Mouse (Mus musculus) brown adipose tissue, adult 24 weeks (tissue): ENCODE results near the gene Maml3. TPM values are rescaled to one million over a fixed set of nuclear protein-coding genes. Genes with fewer than 3 reads are reported as not detected.

Source experiments
- H3K27ac ChIP-seq: fragments of 200-500 bp; replicated peaks from 2 replicates; pipeline ENCODE4 v1.5.1; 2012; ENCODE audit warnings: low read depth, mild to moderate bottlenecking, low read length
- H3K4me1 ChIP-seq: fragments of 200-500 bp; 2 replicates; pipeline ENCODE4 v1.6.1; 2012; ENCODE audit warnings: low read length, mixed read lengths; ENCODE audit not compliant: control insufficient read depth, insufficient read depth, insufficient read length
- H3K4me3 ChIP-seq: fragments of 200-500 bp; 2 replicates; pipeline ENCODE4 v1.5.1; 2012; ENCODE audit warnings: low read depth, mild to moderate bottlenecking, low read length, moderate library complexity; ENCODE audit not compliant: insufficient read depth
- polyA plus RNA-seq: library from polyadenylated mRNA; stranded (reverse); fragments of >200 nt; gene quantifications from 2 replicates; pipeline ENCODE4 v1.2.4, GENCODE M21; 2012; ENCODE audit not compliant: missing spikeins, insufficient read depth, insufficient read length

The Maml3 gene
- polyA plus RNA-seq, 1 experiment, result 1.0 TPM

- no peak overlapping the region for H3K4me3 ChIP-seq
- H3K27ac ChIP-seq, result no peak overlapping the region
- no peaks in the 10 kb centered on the region for H3K4me1 ChIP-seq
Measured at GRCm38 (mm10) chr3:51949651-51950050, 155.2 kb downstream of the Maml3 start.

- Histone ChIP-seq H3K4me3 (no peak overlapping the region), H3K4me1 (no peaks in the 10 kb centered on the region; the same call in 1 of the 2 replicates), H3K27ac (no peak overlapping the region)
Measured at GRCm38 (mm10) chr3:51947168-51947567, 157.7 kb downstream of the Maml3 start.

- H3K27ac ChIP-seq, result no peak overlapping the region
Measured at GRCm38 (mm10) chr3:51943642-51944041, 161.2 kb downstream of the Maml3 start.

GRCm38 (mm10) chr3:51941781-51942180 is 163.1 kb downstream of the Maml3 start:
- Histone ChIP-seq H3K4me3 (no peak overlapping the region), H3K27ac (no peak overlapping the region)

More at GRCm38 (mm10) chr3:51943642-51944041, 161.2 kb downstream of the Maml3 start:
- H3K4me3 ChIP-seq, result no peak overlapping the region
- no peaks in the 10 kb centered on the region; the same call in 1 of the 2 replicates for H3K4me1 ChIP-seq

GRCm38 (mm10) chr3:51939864-51940263 is 165.0 kb downstream of the Maml3 start:
- Histone ChIP-seq H3K4me3 (no peak overlapping the region), H3K4me1 (no peaks in the 10 kb centered on the region; the same call in 1 of the 2 replicates), H3K27ac (no peak overlapping the region)

More at GRCm38 (mm10) chr3:51941781-51942180, 163.1 kb downstream of the Maml3 start:
- no peaks in the 10 kb centered on the region; the same call in 1 of the 2 replicates for H3K4me1 ChIP-seq

GRCm38 (mm10) chr3:51939054-51939453 is 165.8 kb downstream of the Maml3 start:
- H3K27ac ChIP-seq, result no peak overlapping the region
- H3K4me1 ChIP-seq, result no peaks in the 10 kb centered on the region; the same call in 1 of the 2 replicates
- H3K4me3 ChIP-seq, result no peak overlapping the region

- H3K4me3 ChIP-seq, result no peak overlapping the region
- no peak overlapping the region for H3K27ac ChIP-seq
Measured at GRCm38 (mm10) chr3:51937176-51937575, 167.7 kb downstream of the Maml3 start.

GRCm38 (mm10) chr3:51934531-51935485 is 170.1 kb downstream of the Maml3 start:
- Histone ChIP-seq H3K27ac (no peak overlapping the region), H3K4me3 (no peak overlapping the region), H3K4me1 (no peaks in the 10 kb centered on the region)

More at GRCm38 (mm10) chr3:51937176-51937575, 167.7 kb downstream of the Maml3 start:
- no peaks in the 10 kb centered on the region for H3K4me1 ChIP-seq

GRCm38 (mm10) chr3:51928188-51928587 is 176.7 kb downstream of the Maml3 start:
- H3K4me3 ChIP-seq, result no peak overlapping the region
- H3K4me1 ChIP-seq, result no peaks in the 10 kb centered on the region
- no peak overlapping the region for H3K27ac ChIP-seq

GRCm38 (mm10) chr3:51927591-51927990 is 177.3 kb downstream of the Maml3 start:
- Histone ChIP-seq H3K4me1 (no peaks in the 10 kb centered on the region), H3K27ac (no peak overlapping the region), H3K4me3 (no peak overlapping the region)

- H3K4me3 ChIP-seq, result no peak overlapping the region
- H3K4me1 ChIP-seq, result no peaks in the 10 kb centered on the region
- H3K27ac ChIP-seq, result no peak overlapping the region
Measured at GRCm38 (mm10) chr3:51927043-51927442, 177.8 kb downstream of the Maml3 start.

GRCm38 (mm10) chr3:51925758-51926157 is 179.1 kb downstream of the Maml3 start:
- no peaks in the 10 kb centered on the region for H3K4me1 ChIP-seq
- no peak overlapping the region for H3K27ac ChIP-seq

GRCm38 (mm10) chr3:51924636-51925035 is 180.2 kb downstream of the Maml3 start:
- Histone ChIP-seq H3K4me3 (no peak overlapping the region), H3K4me1 (no peaks in the 10 kb centered on the region), H3K27ac (no peak overlapping the region)

More at GRCm38 (mm10) chr3:51925758-51926157, 179.1 kb downstream of the Maml3 start:
- no peak overlapping the region for H3K4me3 ChIP-seq

- no peak overlapping the region for H3K27ac ChIP-seq
- no peak overlapping the region for H3K4me3 ChIP-seq
- H3K4me1 ChIP-seq, result no peaks in the 10 kb centered on the region
Measured at GRCm38 (mm10) chr3:51923800-51924199, 181.1 kb downstream of the Maml3 start.

- Histone ChIP-seq H3K4me1 (0 out of 2 replicates have a peak, but pooled peaks cover 2% of the 10 kb centered on the region), H3K27ac (no peak overlapping the region), H3K4me3 (no peak overlapping the region)
Measured at GRCm38 (mm10) chr3:51916902-51917301, 188.0 kb downstream of the Maml3 start.
